Mouse (Mus musculus): Measurements from ENCODE around the gene Apbb2.

DNA sequence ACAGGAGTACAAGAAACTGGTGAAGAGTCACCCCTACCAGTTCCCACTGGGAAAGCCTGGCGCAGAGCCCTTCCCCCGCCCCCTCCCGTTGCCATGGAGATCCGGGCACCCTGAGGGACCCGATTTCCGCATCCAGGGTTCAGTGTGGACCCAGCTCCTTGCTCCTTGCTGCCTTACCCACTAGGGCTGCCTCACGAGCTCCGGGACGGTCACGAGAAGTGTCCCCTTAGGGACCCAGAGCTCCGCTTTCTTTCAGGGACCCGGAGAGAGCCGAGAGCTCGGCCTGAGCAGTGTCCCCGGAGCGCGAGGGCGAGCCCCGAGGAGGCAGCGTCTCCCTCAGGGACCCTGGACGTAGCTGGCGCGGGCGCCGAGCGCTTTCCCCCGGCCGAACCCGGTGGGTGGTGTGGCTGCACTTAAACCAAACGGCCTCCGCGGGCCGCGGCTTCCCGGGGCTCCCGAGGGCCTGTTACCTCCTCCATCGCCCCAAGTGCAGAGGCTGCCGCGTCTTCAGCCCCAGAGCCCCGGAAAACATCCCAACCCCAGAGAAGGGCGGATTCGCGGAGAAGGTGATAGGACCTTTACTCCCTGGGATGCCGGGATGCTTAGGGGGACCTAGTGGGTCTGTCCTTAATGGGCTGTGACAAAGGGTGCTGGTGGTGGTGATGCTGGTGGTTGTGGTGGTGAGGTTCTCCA is 358.7 kb downstream of the Apbb2 start, which contains the start of gene Nsun7:
- no peak for TF ChIP-seq CTCF (IDR thresholded peaks at IDR 0.05; ENCODE audit: control insufficient read depth, insufficient read depth, insufficient read length)
- TF ChIP-seq USF1 (IDR thresholded peaks at IDR 0.05; ENCODE audit: low read depth): no peak
- no peak for TF ChIP-seq MAX (IDR thresholded peaks at IDR 0.05)
- TF ChIP-seq MYOG (IDR thresholded peaks at IDR 0.05; ENCODE audit: control insufficient read depth, extremely low read depth, insufficient read length): no peak
